Mouse (Mus musculus): ENCODE measurements at regions not wholly inside any gene's neighbourhood (a gene's known extent, or its start where the extent isn't known, plus 50 kb on each side); places are given as distances from the start of the nearest gene placed in this dataset.

GRCm38 (mm10) chr13:43852888-43853287, 68.3 kb downstream of the Cd83 start:
- Histone ChIP-seq H3K4me1 (ENCODE audit: control insufficient read depth, insufficient read depth, low read length) (no peaks in the 10 kb centered on the region), H3K4me3 (ENCODE audit: insufficient read depth, low read length) (no peak overlapping the region), H3K27ac (ENCODE audit: insufficient read depth, low read length) (no peak overlapping the region)
- no peak for TF ChIP-seq POLR2A (IDR thresholded peaks at IDR 0.05; ENCODE audit: extremely low read depth, insufficient read depth, low read length)
- TF ChIP-seq CTCF (IDR thresholded peaks at IDR 0.05; ENCODE audit: extremely low read depth, insufficient read depth, low read length): no peak

- Histone ChIP-seq H3K4me1 (ENCODE audit: control insufficient read depth, insufficient read depth, low read length) (no peaks in the 10 kb centered on the region), H3K27ac (ENCODE audit: insufficient read depth, low read length) (no peak overlapping the region), H3K4me3 (ENCODE audit: insufficient read depth, low read length) (no peak overlapping the region)
- no peak for TF ChIP-seq CTCF (IDR thresholded peaks at IDR 0.05; ENCODE audit: extremely low read depth, insufficient read depth, low read length)
- TF ChIP-seq POLR2A (IDR thresholded peaks at IDR 0.05; ENCODE audit: extremely low read depth, insufficient read depth, low read length): no peak
These were observed 70.4 kb downstream of the Cd83 start for GRCm38 (mm10) chr13:43854973-43855372.

GRCm38 (mm10) chr13:43860932-43861331, 76.4 kb downstream of the Cd83 start:
- no peak for TF ChIP-seq CTCF (IDR thresholded peaks at IDR 0.05; ENCODE audit: extremely low read depth, insufficient read depth, low read length)
- TF ChIP-seq POLR2A (IDR thresholded peaks at IDR 0.05; ENCODE audit: extremely low read depth, insufficient read depth, low read length): no peak

GRCm38 (mm10) chr13:43861424-43861823, 76.8 kb downstream of the Cd83 start:
- Histone ChIP-seq H3K4me3 (ENCODE audit: insufficient read depth, low read length) (no peak overlapping the region), H3K27ac (ENCODE audit: insufficient read depth, low read length) (no peak overlapping the region), H3K4me1 (ENCODE audit: control insufficient read depth, insufficient read depth, low read length) (no peaks in the 10 kb centered on the region)
- TF ChIP-seq POLR2A (IDR thresholded peaks at IDR 0.05; ENCODE audit: extremely low read depth, insufficient read depth, low read length): no peak
- no peak for TF ChIP-seq CTCF (IDR thresholded peaks at IDR 0.05; ENCODE audit: extremely low read depth, insufficient read depth, low read length)

More at GRCm38 (mm10) chr13:43860932-43861331, 76.4 kb downstream of the Cd83 start:
- Histone ChIP-seq H3K27ac (ENCODE audit: insufficient read depth, low read length) (no peak overlapping the region), H3K4me3 (ENCODE audit: insufficient read depth, low read length) (no peak overlapping the region), H3K4me1 (ENCODE audit: control insufficient read depth, insufficient read depth, low read length) (no peaks in the 10 kb centered on the region)

GRCm38 (mm10) chr13:43862056-43862455, 77.5 kb downstream of the Cd83 start:
- no peak overlapping the region for H3K27ac ChIP-seq (ENCODE audit: insufficient read depth, low read length)
- no peak overlapping the region for H3K4me3 ChIP-seq (ENCODE audit: insufficient read depth, low read length)
- no peak for TF ChIP-seq CTCF (IDR thresholded peaks at IDR 0.05; ENCODE audit: extremely low read depth, insufficient read depth, low read length)
- TF ChIP-seq POLR2A (IDR thresholded peaks at IDR 0.05; ENCODE audit: extremely low read depth, insufficient read depth, low read length): no peak
- no peaks in the 10 kb centered on the region for H3K4me1 ChIP-seq (ENCODE audit: control insufficient read depth, insufficient read depth, low read length)

GRCm38 (mm10) chr13:43862586-43862985, 78.0 kb downstream of the Cd83 start:
- H3K4me3 ChIP-seq (ENCODE audit: insufficient read depth, low read length): no peak overlapping the region
- H3K4me1 ChIP-seq (ENCODE audit: control insufficient read depth, insufficient read depth, low read length): no peaks in the 10 kb centered on the region
- TF ChIP-seq CTCF (IDR thresholded peaks at IDR 0.05; ENCODE audit: extremely low read depth, insufficient read depth, low read length) (no peak), POLR2A (IDR thresholded peaks at IDR 0.05; ENCODE audit: extremely low read depth, insufficient read depth, low read length) (no peak)
- H3K27ac ChIP-seq (ENCODE audit: insufficient read depth, low read length): no peak overlapping the region

GRCm38 (mm10) chr13:43863581-43864100, 79.1 kb downstream of the Cd83 start:
- TF ChIP-seq CTCF (IDR thresholded peaks at IDR 0.05; ENCODE audit: extremely low read depth, insufficient read depth, low read length): no peak
- no peak for TF ChIP-seq POLR2A (IDR thresholded peaks at IDR 0.05; ENCODE audit: extremely low read depth, insufficient read depth, low read length)
- no peaks in the 10 kb centered on the region for H3K4me1 ChIP-seq (ENCODE audit: control insufficient read depth, insufficient read depth, low read length)
- no peak overlapping the region for H3K27ac ChIP-seq (ENCODE audit: insufficient read depth, low read length)
- H3K4me3 ChIP-seq (ENCODE audit: insufficient read depth, low read length): no peak overlapping the region

- H3K4me3 ChIP-seq (ENCODE audit: insufficient read depth, low read length): peak overlapping the region; percentile 1; the same call in 1 of the 2 replicates
- TF ChIP-seq CTCF (IDR thresholded peaks at IDR 0.05; ENCODE audit: extremely low read depth, insufficient read depth, low read length) (peak; percentile 87), POLR2A (IDR thresholded peaks at IDR 0.05; ENCODE audit: extremely low read depth, insufficient read depth, low read length) (no peak)
- H3K27ac ChIP-seq (ENCODE audit: insufficient read depth, low read length): no peak overlapping the region
- H3K4me1 ChIP-seq (ENCODE audit: control insufficient read depth, insufficient read depth, low read length): no peaks in the 10 kb centered on the region
These were observed 79.7 kb downstream of the Cd83 start for GRCm38 (mm10) chr13:43864153-43864861.

GRCm38 (mm10) chr13:43865036-43865435, 80.5 kb downstream of the Cd83 start:
- no peak overlapping the region for H3K27ac ChIP-seq (ENCODE audit: insufficient read depth, low read length)

GRCm38 (mm10) chr13:43875895-43876294, 91.3 kb downstream of the Cd83 start:
- H3K4me1 ChIP-seq (ENCODE audit: control insufficient read depth, insufficient read depth, low read length): no peaks in the 10 kb centered on the region
- TF ChIP-seq CTCF (IDR thresholded peaks at IDR 0.05; ENCODE audit: extremely low read depth, insufficient read depth, low read length) (peak; percentile 43), POLR2A (IDR thresholded peaks at IDR 0.05; ENCODE audit: extremely low read depth, insufficient read depth, low read length) (no peak)
- H3K4me3 ChIP-seq (ENCODE audit: insufficient read depth, low read length): no peak overlapping the region
- no peak overlapping the region for H3K27ac ChIP-seq (ENCODE audit: insufficient read depth, low read length)

More at GRCm38 (mm10) chr13:43865036-43865435, 80.5 kb downstream of the Cd83 start:
- no peak for TF ChIP-seq POLR2A (IDR thresholded peaks at IDR 0.05; ENCODE audit: extremely low read depth, insufficient read depth, low read length)
- no peak for TF ChIP-seq CTCF (IDR thresholded peaks at IDR 0.05; ENCODE audit: extremely low read depth, insufficient read depth, low read length)
- Histone ChIP-seq H3K4me3 (ENCODE audit: insufficient read depth, low read length) (peak overlapping the region; percentile 1; the same call in 1 of the 2 replicates), H3K4me1 (ENCODE audit: control insufficient read depth, insufficient read depth, low read length) (no peaks in the 10 kb centered on the region)
